Mouse (Mus musculus): ENCODE measurements at regions not wholly inside any gene's neighbourhood (a gene's known extent, or its start where the extent isn't known, plus 50 kb on each side); places are given as distances from the start of the nearest gene placed in this dataset.
"Not testable (repeated sequence)": the region's sequence is repeated elsewhere in the genome, so short reads cannot be mapped to it uniquely, and the experiment has no call there.

DNA sequence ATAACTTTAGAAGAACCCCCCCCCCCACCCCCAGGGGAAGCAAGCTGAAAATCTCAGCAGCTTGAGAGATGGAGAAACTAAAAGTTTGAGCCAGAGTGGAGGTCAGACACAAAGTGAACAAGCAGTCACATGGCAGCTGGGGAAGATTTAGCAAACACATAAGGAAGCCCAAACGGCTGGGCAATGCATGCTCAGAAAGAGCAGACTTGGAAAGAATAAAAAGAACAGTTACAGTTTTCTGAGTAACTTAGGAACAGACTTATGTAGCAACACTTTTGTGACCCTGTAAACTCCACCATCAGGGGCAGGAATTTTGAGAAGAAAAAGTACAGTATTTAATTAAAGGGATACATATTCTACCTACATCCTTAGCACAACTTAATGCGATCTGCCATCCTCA is 1089.2 kb downstream of the Sorcs3 start:
- Histone ChIP-seq H3K4me1 (ENCODE audit: control insufficient read depth, insufficient read depth, low read length) (no peaks in the 10 kb centered on the region), H3K4me2 (replicated peaks; ENCODE audit: low read depth, low read length) (no peak overlapping the region), H3K27ac (ENCODE audit: low read depth, low read length) (no peak overlapping the region), H3K36me3 (ENCODE audit: control insufficient read depth, insufficient read depth, low read length) (no peaks in the 10 kb centered on the region), H3K9me3 (ENCODE audit: control insufficient read depth, low read length) (no peaks in the 10 kb centered on the region), H3K9ac (ENCODE audit: low read depth, low read length) (no peak overlapping the region), H3K27me3 (ENCODE audit: control insufficient read depth, insufficient read depth, low read length) (no peaks in the 10 kb centered on the region), H3K4me3 (ENCODE audit: low read length) (no peak overlapping the region)
- WGBS, result 82% methylated on average over 2 of the region's 2 CpGs
- ATAC-seq (ENCODE audit: low FRiP score, low TSS enrichment), result no peak

DNA sequence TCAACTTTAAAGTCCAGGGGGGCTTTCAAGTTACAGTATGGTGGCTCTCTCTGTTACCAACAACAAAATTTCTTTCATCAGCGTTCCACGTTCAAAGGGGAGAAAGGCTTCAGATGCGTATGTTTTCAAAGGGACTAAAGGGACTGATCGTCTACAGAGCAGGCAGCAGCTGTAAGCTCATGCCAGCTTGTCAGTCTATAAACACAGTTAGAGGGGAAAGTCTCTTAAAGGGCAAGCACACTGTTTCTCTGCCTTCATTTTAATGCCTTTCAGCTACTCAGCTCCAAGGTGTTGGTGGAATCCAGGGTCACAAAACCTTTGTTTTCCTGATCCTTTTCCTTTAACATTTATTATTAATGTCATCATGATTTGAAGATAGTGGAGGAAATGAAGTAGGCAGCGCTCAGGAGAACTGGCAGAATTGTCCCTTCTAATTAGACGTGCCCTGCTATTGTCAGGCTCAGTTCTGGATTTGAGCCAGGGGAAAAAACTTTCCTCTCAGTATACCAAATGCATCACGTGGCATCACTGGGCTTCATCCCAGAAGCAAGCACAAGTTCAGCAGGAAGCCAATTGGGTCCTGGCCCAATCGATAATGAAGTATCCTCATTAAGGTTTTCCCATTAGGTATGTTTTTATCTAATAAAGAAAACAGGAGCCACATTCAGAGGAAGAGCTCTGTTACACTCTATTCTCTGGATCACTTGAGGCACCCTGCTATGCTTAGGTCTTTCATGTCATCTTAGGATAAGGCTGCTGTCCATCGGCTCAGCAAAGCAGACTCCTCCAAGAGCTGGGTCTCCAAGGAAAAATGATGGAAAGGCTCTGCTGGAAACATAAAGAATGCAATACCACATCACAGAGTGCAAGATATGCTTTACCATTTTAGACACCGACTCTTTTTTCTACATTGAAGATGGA is 1093.8 kb downstream of the Sorcs3 start:
- no peak for ATAC-seq (ENCODE audit: low FRiP score, low TSS enrichment)
- Histone ChIP-seq H3K27ac (ENCODE audit: low read depth, low read length) (no peak overlapping the region), H3K27me3 (ENCODE audit: control insufficient read depth, insufficient read depth, low read length) (no peaks in the 10 kb centered on the region), H3K4me3 (ENCODE audit: low read length) (no peak overlapping the region), H3K36me3 (ENCODE audit: control insufficient read depth, insufficient read depth, low read length) (no peaks in the 10 kb centered on the region), H3K9ac (ENCODE audit: low read depth, low read length) (no peak overlapping the region), H3K4me1 (ENCODE audit: control insufficient read depth, insufficient read depth, low read length) (no peaks in the 10 kb centered on the region), H3K9me3 (ENCODE audit: control insufficient read depth, low read length) (no peaks in the 10 kb centered on the region), H3K4me2 (replicated peaks; ENCODE audit: low read depth, low read length) (no peak overlapping the region)
- WGBS, result 43% methylated on average over 10 of the region's 10 CpGs

DNA sequence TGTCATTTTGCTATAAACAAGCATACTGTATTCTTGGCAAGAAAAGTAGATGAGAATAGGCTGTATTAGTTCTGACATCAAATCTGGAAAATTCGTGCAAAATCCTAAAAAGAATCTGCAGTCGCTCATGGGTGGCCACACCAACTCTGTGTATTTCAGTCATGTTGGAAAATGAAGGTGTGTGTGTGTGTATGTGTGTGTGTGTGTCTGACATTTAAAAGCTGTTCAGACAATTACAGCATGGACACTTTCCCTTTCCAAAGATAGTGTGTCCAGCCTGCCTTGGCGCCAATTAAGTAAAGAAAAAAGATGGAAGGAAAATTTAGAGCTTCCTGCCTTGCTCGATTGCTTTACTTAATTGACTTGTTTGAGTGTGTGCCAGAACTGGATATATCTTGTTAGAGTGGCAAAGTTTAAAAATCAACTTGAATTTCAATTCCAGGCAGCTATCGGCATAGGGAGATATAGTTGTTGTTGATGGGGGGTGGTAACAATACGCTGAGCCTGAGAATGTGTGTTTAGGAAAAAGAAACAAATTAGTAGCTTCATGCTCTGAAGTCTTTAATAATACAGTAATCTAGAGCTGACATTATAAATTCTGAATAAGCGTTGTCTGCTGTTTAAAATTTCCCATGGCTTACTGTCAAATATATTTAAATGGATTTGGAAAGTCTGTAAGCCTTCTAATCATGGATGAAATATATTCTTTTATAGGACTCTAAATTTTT is 1095.7 kb downstream of the Sorcs3 start:
- 63% methylated on average over 7 of the region's 7 CpGs for WGBS
- H3K36me3 ChIP-seq (ENCODE audit: control insufficient read depth, insufficient read depth, low read length), result no peaks in the 10 kb centered on the region
- no peak overlapping the region for H3K4me2 ChIP-seq (replicated peaks; ENCODE audit: low read depth, low read length)
- no peaks in the 10 kb centered on the region for H3K27me3 ChIP-seq (ENCODE audit: control insufficient read depth, insufficient read depth, low read length)
- H3K4me1 ChIP-seq (ENCODE audit: control insufficient read depth, insufficient read depth, low read length), result no peaks in the 10 kb centered on the region
- no peak overlapping the region for H3K9ac ChIP-seq (ENCODE audit: low read depth, low read length)
- no peaks in the 10 kb centered on the region for H3K9me3 ChIP-seq (ENCODE audit: control insufficient read depth, low read length)
- no peak overlapping the region for H3K27ac ChIP-seq (ENCODE audit: low read depth, low read length)
- no peak overlapping the region for H3K4me3 ChIP-seq (ENCODE audit: low read length)
- ATAC-seq (ENCODE audit: low FRiP score, low TSS enrichment), result no peak

DNA sequence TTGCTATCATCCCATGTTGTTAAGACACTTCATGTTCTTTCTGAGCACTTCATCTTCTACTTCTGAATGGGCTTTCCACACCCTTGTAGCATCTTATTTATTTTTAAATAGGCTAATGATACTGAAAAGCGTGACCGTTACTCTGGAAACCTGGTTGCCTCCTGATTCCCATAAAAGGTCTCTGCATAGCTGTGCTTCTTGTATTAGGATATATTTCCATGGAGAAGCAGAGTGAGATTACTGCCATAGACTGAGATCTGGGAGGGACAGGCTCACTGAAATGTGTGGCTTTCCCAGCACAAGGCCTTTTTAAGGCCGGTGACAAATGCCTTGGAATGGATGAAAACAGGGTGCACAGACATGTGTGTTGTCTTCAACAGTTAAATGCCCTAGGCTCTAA is 1100.0 kb downstream of the Sorcs3 start:
- Histone ChIP-seq H3K9ac (ENCODE audit: low read depth, low read length) (no peak overlapping the region), H3K27me3 (ENCODE audit: control insufficient read depth, insufficient read depth, low read length) (no peaks in the 10 kb centered on the region), H3K9me3 (ENCODE audit: control insufficient read depth, low read length) (no peaks in the 10 kb centered on the region), H3K4me1 (ENCODE audit: control insufficient read depth, insufficient read depth, low read length) (no peaks in the 10 kb centered on the region), H3K36me3 (ENCODE audit: control insufficient read depth, insufficient read depth, low read length) (no peaks in the 10 kb centered on the region), H3K4me2 (replicated peaks; ENCODE audit: low read depth, low read length) (no peak overlapping the region), H3K4me3 (ENCODE audit: low read length) (no peak overlapping the region), H3K27ac (ENCODE audit: low read depth, low read length) (no peak overlapping the region)
- WGBS, result 89% methylated on average over 3 of the region's 3 CpGs
- no peak for ATAC-seq (ENCODE audit: low FRiP score, low TSS enrichment)

DNA sequence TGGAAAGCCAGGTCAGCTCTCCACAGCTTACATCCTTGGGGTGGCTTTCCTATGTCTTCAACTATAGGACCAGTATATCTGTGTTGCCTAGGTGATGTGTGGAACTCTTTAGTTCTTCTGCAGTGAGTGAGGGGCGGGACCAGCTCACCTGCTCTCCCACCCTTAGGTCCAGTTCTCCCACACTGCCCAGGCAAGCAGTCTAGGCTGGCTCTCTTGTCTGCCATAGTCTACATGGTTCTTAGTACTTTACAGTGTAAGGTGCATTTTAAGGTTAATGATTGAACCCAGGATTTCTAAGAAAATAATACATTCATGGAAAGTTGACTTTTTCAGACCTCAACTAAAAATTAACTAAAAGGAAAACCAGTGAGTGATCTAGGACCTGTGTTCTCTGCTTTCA is 1108.4 kb downstream of the Sorcs3 start:
- Histone ChIP-seq H3K4me3 (ENCODE audit: low read length) (no peak overlapping the region), H3K9ac (ENCODE audit: low read depth, low read length) (no peak overlapping the region), H3K4me2 (replicated peaks; ENCODE audit: low read depth, low read length) (no peak overlapping the region), H3K36me3 (ENCODE audit: control insufficient read depth, insufficient read depth, low read length) (no peaks in the 10 kb centered on the region), H3K27ac (ENCODE audit: low read depth, low read length) (no peak overlapping the region), H3K4me1 (ENCODE audit: control insufficient read depth, insufficient read depth, low read length) (no peaks in the 10 kb centered on the region), H3K9me3 (ENCODE audit: control insufficient read depth, low read length) (no peaks in the 10 kb centered on the region), H3K27me3 (ENCODE audit: control insufficient read depth, insufficient read depth, low read length) (no peaks in the 10 kb centered on the region)
- WGBS, result 62% methylated on average over 1 of the region's 1 CpGs
- ATAC-seq (ENCODE audit: low FRiP score, low TSS enrichment), result no peak

DNA sequence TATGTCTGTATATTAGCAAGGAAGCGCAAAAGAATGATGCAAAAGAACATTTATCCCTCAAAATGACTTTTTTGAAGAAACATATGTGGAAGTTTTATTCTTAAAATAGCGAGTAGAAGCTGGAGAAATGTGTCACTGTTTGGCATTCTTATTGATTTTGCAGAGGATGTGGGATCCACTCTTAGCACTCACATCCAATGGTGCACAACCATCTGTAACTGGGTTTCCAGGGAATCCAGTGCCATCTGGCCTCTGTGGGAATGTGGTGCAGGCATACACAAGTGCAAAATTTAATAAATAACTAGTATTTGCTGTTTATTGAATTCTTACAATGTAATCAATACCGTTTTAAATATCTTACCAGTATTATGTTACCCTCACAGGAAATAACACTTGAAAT is 1153.8 kb downstream of the Sorcs3 start:
- Histone ChIP-seq H3K4me1 (ENCODE audit: control insufficient read depth, insufficient read depth, low read length) (no peaks in the 10 kb centered on the region), H3K4me2 (replicated peaks; ENCODE audit: low read depth, low read length) (no peak overlapping the region), H3K27me3 (ENCODE audit: control insufficient read depth, insufficient read depth, low read length) (no peaks in the 10 kb centered on the region), H3K36me3 (ENCODE audit: control insufficient read depth, insufficient read depth, low read length) (no peaks in the 10 kb centered on the region), H3K9ac (ENCODE audit: low read depth, low read length) (no peak overlapping the region), H3K27ac (ENCODE audit: low read depth, low read length) (no peak overlapping the region), H3K4me3 (ENCODE audit: low read length) (no peak overlapping the region), H3K9me3 (ENCODE audit: control insufficient read depth, low read length) (no peaks in the 10 kb centered on the region)
- WGBS, result 88% methylated on average over 3 of the region's 3 CpGs
- no peak for ATAC-seq (ENCODE audit: low FRiP score, low TSS enrichment)

DNA sequence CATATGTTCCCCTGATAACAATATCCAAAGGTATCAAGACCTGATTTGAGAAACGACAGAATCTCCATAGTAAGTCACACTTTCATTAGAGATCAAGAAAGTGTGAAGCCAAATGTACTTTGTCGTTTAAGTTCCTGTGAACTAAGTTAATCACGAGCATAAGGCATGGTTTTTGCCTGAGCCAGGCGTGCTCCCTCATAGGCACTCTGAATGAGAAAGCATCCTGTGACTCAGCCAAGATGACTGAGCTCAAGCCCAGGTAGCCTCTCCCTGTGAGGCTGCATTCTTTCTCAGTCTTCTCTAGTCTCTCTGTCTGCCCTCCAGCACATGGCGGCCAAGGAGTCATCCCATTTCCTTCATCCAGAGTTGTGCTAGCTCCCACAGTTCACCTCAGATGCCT is 1154.9 kb downstream of the Sorcs3 start:
- Histone ChIP-seq H3K4me1 (ENCODE audit: control insufficient read depth, insufficient read depth, low read length) (no peaks in the 10 kb centered on the region), H3K4me3 (ENCODE audit: low read length) (no peak overlapping the region), H3K4me2 (replicated peaks; ENCODE audit: low read depth, low read length) (no peak overlapping the region), H3K9me3 (ENCODE audit: control insufficient read depth, low read length) (no peaks in the 10 kb centered on the region), H3K36me3 (ENCODE audit: control insufficient read depth, insufficient read depth, low read length) (no peaks in the 10 kb centered on the region), H3K27ac (ENCODE audit: low read depth, low read length) (no peak overlapping the region), H3K27me3 (ENCODE audit: control insufficient read depth, insufficient read depth, low read length) (no peaks in the 10 kb centered on the region), H3K9ac (ENCODE audit: low read depth, low read length) (no peak overlapping the region)
- 88% methylated on average over 5 of the region's 5 CpGs for WGBS
- no peak for ATAC-seq (ENCODE audit: low FRiP score, low TSS enrichment)

DNA sequence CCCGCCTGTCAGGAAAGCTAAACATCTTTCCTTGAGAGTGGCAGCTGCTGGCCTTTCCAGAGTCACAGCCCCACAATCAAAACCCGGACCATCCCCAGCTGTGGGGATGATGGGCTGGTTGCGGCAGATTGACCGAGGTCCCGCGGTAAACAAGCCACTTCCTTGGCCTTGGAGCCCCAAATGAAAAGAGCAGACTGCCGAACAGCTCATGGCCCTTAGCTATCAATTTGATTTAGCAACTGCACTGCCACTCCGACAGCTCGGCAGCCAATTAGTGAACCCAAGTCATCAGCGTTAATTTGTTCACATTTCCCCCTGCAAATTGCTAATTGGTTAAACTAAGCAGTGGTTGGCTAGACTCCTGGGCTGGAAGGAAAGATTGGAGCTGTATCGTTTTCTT is 1155.3 kb downstream of the Sorcs3 start:
- H3K4me1 ChIP-seq (ENCODE audit: control insufficient read depth, insufficient read depth, low read length); H3K9ac ChIP-seq (ENCODE audit: low read depth, low read length); H3K4me2 ChIP-seq (replicated peaks; ENCODE audit: low read depth, low read length); ATAC-seq (ENCODE audit: low FRiP score, low TSS enrichment); H3K4me3 ChIP-seq (ENCODE audit: low read length); H3K27ac ChIP-seq (ENCODE audit: low read depth, low read length); H3K27me3 ChIP-seq (ENCODE audit: control insufficient read depth, insufficient read depth, low read length); H3K36me3 ChIP-seq (ENCODE audit: control insufficient read depth, insufficient read depth, low read length); H3K9me3 ChIP-seq (ENCODE audit: control insufficient read depth, low read length): not testable (repeated sequence)
- WGBS, result 83% methylated on average over 10 of the region's 11 CpGs

DNA sequence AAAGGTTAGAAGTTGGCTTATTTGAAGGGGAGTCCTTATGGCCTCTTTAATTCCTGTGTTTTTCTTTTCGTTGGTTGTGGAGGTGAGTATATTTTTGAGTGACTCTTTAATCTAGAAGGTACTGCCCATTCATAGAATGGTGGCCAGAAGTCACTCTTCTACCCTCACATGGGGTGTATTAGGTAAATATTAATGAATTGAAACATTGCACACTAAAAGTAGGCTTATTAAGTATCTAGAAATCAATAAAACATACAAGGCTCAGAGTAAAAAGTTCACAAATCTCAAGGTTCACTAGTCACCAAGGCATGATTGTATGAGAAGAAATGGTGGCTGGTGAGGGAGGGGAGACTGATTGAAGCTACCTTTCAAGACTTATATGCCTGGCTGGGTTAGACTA is 1167.1 kb downstream of the Sorcs3 start:
- Histone ChIP-seq H3K27ac (ENCODE audit: low read depth, low read length) (no peak overlapping the region), H3K36me3 (ENCODE audit: control insufficient read depth, insufficient read depth, low read length) (no peaks in the 10 kb centered on the region), H3K27me3 (ENCODE audit: control insufficient read depth, insufficient read depth, low read length) (no peaks in the 10 kb centered on the region), H3K9me3 (ENCODE audit: control insufficient read depth, low read length) (no peaks in the 10 kb centered on the region), H3K4me3 (ENCODE audit: low read length) (no peak overlapping the region), H3K4me2 (replicated peaks; ENCODE audit: low read depth, low read length) (no peak overlapping the region), H3K9ac (ENCODE audit: low read depth, low read length) (no peak overlapping the region), H3K4me1 (ENCODE audit: control insufficient read depth, insufficient read depth, low read length) (no peaks in the 10 kb centered on the region)
- ATAC-seq (ENCODE audit: low FRiP score, low TSS enrichment), result no peak
- 70% methylated on average over 1 of the region's 1 CpGs for WGBS

Measured in kidney, embryonic 14.5 days (tissue).